Mouse (Mus musculus) thymus, postnatal 10 days (tissue): ENCODE measurements around the gene Dpyd.

Experiments used
- DNase-seq, 2 experiments: peaks; one replicate each; pipeline ENCODE4 v3.0.0; 2021; ENCODE audit warnings: low spot score in 2 of 2

Gene Dpyd

DNA sequence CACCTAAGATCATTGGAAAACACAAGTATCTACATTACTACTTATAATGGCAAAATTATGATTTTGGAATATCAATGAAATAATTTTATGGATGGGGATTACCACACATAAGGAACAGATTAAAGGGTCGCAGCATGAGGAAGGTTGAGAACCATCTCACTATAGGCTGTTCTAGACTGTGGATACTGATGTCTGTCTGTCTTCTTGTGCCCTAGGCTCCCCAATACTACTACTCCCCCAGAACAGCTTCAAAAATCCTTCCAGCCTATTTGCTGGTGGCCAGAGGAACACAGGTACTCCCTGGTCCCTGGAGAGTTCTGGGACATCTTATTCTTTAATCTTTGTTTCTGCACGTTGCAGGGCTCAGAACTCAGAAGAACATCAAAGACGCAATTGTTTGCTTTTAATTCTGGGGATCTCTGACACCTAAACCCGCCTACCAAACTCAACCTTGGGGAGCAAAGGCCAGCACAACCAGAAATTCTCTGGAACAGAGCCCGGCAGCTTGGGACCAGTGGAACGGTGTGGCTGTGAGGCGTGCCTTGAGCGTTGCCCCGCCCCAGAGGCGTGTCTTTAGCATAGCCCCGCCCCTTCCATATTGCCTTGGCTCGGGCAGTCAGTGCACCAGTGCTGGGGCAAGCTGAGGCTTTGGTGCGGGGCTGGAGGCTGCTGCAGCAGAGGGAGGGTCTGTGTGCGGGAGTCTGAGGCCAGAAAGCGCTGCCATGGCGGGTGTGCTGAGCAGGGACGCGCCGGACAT lies at the start of gene Dpyd:
Dpyd (plus strand) TSS at position 576 of the 757 bp plus-strand sequence.
- no peak for DNase-seq

DNA sequence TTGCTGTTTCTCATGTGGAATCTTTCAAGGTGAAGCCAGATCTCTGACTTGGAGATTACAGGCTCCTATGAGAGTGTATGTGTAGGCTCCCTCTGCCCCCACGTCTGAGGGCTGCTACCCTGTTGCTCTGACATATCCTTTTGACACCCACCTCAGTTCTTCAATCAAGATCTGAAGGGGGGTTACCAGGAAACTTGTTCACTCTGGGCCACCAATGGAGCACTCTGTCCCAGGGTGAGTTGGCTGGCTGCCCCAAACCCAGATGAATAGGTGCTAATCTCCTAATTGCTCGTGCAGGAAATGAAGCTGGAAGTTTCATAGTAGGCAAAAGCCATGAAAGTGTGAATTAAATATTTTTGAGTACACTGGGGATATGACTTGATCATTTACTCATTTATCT lies 24.3 kb upstream of the Dpyd start:
- DNase-seq, result no peak

DNA sequence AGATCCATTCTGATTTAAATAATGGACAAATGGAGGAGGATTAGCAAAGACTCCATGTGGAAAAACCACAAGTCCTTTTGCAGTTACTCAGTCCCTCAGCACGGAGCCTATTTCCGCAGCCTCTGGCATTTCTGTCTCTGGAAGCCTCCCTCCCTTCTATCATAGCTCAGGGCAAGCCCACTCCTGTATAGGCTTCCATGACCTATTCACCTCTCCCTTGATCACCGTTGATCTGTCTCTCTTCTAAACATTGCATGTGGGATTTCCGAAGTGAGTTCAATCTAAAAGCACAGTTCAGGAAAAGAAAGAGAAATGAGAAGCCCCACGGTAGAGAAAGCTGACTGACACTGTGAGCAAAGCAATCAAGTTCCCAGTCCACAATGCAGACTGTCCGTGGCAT lies 20.2 kb upstream of the Dpyd start:
- no peak for DNase-seq

DNA sequence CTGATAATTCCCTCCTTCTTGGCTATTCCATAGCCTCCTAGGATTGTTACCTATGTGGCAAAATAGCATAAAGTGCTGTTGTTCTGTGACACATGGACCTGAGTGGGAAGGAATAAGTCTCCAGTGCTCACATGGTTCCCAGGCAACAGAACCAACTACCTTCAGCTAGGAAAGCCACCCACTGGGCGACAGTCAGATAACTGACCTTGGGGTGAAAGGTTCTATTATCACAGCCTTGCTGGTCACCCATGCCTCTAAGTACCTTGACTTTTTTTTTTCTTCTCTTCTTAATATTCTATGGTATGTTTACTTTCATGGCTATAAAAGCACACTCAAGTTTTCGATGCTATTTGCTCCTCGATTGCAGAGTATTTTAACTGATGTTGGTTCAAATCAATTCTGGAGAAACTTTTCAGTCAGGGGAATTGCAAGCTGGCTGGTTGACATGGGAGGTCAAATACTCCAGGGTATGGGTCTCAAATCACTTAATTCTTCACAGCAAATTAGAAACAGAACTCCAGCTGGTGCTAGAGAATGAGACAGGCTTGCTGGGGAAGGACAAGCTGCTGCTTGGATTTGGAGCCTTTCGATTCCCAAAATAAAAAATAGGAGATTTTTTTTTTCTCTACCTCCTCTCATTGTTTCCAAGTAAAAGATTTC lies 14.2 kb upstream of the Dpyd start:
- DNase-seq, result no peak

DNA sequence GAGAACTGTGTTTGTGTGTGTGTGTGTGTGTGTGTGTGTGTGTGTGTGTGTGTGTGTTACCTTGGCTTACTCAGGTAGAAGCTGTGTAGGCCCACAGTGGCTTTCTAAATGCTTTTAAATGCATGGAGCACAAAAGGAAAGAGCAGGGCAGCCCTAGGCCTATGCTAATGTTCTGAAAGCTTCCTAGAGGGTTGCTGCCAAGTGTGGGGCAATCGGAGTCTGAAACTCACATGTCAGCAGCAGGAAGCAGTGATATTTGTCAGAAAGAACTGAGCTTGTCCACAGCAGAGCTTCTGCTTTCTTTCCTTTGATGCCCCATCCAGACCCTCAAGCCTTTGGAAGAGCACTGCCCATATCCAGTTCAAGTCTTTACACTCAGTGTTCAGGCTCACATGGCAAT lies 4.3 kb upstream of the Dpyd start:
- DNase-seq, result no peak

DNA sequence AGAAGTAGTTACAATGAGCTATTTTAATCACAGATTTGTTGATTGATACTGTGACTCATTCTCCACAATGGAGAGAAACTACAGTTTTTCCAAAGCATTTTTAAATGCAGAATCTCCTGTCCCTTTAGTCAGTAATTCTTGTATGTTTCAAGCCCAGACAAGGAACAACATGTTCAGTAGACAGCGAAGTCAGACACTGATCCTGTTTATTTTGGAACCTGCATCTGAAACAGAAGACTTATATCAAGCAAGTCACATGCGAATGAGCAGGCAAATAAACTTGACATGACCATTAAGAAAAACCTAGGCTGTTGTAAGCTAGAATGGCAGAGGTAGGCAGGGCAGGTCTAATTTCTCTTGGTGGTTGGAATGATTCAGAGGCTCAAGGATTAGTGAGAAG lies 2.0 kb upstream of the Dpyd start:
- DNase-seq, result no peak

DNA sequence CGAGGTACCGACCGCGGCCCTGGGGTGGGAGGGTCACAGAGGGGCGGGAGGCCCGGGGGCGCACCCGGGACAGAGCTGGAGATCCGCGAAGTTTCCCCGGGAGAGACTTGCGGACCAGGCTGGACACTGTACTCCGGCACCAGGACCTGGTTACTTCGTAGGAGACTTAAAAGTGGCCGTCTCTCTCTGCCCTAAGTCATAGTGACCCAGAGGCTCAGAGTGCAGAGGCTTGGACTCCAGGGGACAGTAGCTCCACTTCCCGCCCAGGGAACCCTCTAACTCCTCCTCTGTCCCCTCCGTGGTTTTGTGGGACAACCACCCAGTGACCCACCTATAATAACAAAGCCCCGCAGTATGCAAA lies 362 bp downstream of the Dpyd start:
- DNase-seq, result no peak

DNA sequence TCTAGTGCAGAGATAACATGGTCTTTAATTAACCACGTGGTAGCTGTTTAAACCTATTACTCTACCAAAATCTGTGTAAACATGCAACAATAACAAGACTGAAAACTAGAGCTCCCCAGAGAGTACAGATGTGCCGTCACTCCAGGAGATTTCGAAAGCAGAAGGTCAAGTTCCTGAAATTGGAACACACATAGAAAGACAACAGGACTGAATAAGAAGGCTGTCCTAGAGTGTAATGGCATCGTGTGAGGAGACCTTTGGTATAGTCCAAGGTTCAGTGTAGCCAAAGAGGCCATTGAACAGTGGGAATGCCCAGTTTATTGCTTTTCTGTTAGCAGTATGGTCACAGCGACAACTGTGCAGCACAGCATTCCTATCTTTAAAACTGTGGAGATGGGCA lies 4.8 kb downstream of the Dpyd start:
- no peak for DNase-seq

DNA sequence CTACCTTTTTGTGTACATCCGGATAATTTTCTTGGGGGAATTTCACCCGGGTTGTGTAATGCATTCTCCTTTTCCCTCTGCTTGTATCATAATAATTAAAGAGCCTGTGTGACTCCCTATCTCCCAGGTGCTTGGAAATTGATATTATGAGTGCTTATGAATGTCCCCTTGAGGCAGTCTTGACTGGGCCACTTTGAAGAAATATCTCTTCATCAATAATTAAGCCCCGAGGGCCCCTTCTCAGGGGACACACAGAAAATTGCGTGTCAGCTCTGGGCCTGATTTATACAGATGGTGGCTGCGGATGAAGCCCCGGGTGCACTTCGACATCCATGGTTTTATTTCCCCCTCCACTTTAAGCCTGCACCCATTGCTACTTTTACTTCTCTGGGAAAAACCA lies 8.3 kb downstream of the Dpyd start:
- DNase-seq, result no peak

DNA sequence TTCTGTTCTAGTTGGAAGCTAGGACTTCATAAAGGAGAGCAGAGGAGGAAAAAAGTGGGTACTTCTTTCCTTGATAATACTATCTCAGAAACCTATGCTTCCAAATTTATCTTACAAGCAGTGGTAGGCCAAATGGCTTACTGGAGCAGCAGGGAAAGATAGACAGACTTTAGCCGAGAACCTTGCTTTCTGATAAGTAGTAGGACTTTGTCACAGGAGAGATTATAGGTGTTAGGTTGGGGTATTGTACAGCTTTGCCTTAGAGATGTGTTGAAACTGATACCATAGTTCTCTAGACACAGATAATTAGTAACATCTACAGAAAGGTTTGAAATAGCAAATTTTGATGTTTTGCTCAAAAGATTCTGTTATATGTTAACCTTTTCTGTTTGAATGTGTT lies 28.6 kb downstream of the Dpyd start:
- no peak for DNase-seq

DNA sequence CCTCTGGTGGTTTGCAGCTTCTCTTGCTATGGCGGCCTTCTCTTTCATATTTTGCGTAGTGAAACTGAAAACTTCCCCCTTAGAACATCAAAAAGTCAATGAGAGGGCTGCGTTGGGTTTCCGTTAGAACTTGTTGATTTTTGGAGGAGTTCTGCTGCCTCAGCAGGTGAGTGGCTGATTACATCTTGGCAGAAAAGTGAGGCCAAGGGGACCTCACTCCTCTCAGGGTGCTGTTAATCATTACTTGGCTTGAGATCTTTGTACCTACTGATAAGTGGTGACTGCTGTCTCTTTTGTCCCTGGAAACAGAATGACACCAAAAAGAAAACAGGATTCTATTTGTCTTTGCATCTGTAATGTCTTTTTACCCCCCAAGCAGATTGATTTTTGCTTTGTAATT lies 32.9 kb downstream of the Dpyd start:
- DNase-seq, result no peak

DNA sequence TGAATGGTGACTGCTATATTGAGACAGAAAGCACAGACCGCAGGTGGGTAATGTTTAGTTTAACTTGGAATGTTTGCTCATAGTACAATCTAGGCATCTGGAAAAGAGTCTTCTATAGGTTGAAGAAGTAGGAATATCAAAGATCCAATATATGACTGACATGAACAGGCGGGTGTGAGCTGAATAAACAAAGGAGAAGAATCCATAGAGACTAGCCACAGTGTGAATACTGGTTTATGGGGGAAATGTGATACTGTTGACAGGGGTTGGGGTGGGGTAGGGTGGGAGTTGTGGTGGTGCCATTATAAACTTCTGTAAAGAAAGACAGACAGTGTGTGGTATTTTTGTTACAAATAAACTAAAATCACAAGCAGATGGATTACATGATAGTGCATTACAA lies 33.8 kb downstream of the Dpyd start:
- no peak for DNase-seq

DNA sequence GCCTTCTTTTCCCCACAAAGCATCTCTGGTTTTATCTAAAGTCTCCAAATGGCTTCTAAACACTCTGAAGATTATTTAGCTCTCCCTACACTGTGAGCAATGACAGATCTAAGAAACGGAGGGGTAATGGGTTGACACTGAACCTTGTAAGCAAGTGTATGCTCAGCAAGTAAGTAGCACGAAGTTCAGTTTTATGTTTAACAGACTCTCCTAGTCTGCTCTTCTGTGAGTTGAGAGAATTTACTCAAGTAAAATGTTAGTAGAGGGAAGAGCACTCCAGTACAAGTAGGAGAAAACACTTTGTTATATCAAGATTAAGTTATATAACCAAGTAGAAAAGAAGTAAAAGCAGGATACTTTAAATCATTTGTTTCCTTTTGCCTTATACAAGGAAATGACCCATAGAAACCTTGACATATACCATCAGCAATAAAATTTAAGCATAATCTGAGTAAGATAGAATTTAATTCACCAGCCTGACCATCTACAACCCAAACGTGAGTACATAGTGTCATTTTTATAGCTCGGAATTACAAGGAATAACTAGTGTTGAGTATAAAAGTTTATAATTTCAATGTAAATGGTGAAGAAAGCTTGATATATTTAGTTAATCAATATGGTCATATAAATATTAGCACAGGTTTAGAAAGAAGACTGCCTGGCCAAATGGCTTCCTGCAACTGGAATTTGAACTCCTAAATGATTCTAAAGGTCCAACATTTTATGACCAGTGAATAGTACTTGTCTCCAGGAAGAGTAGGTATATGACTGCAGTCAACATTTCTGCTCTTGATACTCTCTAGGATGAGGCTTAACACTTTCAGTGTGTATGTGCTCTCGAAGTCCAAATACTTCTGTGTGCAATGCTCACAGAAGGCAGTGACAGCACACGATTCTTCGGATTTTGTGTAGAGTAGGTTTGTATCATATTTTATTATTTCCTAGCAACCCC lies 40.0 kb downstream of the Dpyd start:
- DNase-seq, result no peak

DNA sequence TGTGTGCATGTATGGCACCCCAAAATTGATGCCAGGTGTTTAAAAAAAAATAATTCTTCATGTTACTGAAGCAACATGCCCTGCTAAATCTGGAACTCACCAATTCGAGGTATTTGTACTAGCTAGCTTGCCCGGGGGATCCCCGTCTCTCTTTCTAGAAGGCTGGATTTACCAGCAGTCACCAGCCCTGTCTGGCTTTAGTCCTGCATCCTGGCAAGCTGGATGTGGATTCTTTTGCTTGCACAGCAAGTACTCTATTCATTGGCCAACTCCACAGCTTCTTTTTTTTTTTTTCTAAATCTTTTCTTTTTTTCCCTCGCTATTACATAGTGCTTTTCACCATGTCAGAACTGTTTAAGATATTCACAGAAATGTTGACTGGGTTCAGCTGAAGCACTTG lies 46.8 kb downstream of the Dpyd start:
- DNase-seq, result no peak

DNA sequence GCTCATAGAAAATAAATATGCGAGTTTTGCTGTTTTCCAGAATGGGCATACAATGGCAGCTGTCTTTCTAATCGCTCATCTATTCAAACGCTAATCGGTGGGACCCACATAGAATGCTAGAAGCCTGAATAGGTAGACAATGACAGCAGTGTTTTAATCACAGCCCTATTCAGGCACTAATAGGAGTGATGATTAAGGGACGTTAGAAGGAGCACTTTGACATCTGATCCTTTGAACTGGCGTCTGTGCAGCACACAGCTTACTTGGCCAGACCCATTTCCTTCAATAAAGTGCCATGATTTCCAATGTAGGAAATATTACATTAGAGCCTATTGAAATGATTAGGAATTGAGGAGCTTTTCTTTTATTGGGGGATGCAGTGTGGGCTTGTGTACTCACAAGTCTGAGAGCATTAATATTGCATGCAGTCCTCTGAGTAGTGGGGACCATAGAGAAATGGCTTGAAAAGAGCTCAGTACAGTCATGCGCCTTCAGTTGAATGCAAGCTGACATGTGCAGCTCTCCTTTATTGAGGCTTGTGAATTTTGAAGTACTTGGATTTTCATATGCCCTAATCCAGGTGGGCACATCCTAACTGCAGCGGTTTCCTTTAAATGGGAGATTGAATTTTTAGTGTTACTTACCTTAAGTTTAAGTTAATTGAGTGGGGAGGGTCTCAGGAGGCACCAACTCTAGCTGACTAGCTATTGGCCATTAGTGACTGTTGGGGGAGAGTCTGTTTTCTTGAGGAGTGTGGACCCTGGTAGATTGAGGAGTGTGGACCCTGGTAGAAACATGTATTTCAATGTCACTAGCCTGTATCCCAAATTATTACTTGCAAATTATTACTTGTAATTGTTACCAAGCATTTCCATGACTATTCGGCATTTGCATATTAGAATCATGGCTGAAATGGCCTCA lies 64.8 kb downstream of the Dpyd start:
- DNase-seq, result no peak

DNA sequence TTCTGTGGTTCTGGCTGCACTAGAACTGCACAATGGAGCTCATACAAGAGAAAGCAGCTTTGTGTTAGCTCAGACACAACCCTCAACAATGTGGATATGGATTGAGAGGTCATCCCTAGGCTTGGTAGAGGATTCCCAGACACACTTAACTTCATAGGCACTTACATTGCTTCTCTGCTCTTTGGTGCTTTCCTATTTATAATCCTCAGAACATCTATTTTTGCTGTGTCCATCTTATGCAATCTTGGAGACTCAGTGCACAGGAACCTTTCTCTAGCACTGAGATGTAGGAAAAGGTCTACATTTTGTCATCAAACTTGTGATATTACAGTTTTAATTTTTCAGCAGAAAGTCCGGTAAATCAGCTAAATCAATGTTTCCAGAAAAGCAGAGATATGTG lies 67.8 kb downstream of the Dpyd start:
- DNase-seq, result no peak

DNA sequence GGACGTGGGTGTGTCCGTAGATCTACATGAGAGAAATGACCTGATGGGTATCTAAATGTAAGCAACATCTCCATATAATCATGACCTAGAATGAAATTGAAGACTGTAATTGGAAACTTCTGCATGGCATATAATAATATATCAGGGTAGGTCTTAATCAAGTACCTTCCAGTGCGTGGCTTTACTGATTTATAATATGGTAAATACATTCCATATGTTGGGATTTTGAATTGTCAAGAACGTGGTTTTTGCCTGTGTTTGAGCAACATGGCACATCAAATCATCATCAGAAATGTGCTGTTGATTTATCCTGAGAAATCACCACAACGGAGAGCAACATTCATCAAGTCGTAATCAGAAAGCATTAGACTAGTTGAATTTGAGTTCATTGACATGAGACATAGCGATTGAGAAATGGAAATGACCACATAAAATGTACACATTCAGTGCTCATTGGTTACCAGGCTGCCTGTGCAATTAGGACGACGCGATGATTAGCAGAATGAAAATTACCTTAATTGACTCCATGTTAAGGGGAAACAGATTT lies 84.2 kb downstream of the Dpyd start:
- no peak for DNase-seq

DNA sequence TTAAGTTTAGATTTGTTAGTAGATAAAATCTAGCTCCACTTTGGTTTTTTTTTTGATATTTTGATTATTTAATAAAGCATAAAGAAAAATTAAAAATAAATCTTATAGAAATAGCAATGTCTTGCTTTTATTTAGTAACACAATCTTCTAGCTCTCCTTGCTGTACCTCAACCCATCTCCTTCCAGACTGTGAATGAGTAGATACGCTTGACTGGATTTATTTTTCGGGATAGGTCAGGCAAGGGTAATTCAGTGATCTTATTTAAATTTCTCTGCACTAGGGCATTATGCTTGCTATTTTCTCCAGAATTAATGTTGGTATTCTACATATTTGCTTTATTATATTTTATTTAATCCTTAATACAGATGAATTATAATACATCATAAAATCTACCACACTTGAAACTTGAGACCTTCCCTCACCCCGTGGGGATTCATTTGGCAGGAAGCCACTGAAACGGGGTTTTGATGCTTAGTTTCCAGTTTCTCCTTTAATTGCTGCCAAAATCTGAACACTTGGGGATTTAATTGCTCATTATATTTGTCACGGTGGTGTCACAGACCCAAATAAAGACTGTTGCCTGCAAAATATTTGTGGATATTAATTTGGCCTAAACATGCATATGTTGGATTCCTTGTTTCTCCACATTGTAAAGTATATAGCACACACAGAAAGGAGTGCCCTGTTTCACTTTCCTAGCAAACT lies 102.2 kb downstream of the Dpyd start:
- no peak for DNase-seq

DNA sequence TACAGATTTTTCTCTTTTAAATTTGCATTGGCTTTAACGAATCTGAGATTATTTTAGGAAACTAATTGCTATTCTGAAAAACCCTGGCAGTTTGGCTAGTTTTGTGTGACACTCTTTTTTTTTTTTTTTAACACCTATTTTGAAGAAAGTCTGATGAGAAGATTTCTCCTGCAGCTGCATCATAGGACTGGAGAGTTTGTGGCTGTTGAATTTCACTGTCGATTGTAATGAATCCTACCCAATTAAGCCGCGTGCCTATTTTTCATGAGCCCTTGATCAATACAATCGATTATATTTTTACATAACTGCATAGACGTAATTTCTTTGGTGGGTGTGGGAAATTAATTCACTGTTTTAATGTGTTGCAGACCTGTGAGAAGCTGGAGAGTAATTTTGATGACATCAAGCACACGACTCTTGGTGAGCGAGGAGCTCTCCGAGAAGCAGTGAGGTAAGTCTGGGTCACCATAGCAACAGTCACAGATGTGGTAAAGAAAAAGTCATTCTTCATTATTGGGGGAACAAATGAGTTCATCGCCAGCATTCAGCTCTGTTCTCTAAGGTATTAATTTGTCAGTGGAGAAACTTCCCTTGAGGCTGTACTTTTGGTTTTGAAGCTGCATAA lies 112.3 kb downstream of the Dpyd start:
- no peak for DNase-seq

DNA sequence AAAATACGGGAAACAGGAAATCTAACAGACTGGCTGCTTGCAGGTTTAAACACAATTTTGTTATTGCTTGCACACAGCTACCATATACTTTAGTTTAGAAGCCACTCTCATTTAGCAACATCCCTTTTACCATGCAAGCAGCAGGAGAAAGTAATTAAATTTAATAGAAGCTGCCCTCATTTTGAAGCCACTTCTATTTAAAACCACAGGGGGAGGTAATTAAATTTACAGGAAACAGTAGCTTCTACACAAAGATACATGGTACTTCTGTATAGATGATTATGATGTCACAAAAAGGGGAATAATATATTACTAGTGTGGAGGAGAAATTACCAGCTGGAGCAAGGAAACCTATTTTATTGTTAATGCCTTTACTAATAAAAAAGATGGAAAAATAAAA lies 113.5 kb downstream of the Dpyd start:
- no peak for DNase-seq
